Mouse (Mus musculus): ENCODE measurements around the gene Lgals1. TPM values are rescaled to one million over a fixed set of nuclear protein-coding genes. Genes with fewer than 3 reads are reported as not detected.

The Lgals1 gene
- polyA plus RNA-seq, 1 experiment from 2014 or later: 295 TPM

DNA sequence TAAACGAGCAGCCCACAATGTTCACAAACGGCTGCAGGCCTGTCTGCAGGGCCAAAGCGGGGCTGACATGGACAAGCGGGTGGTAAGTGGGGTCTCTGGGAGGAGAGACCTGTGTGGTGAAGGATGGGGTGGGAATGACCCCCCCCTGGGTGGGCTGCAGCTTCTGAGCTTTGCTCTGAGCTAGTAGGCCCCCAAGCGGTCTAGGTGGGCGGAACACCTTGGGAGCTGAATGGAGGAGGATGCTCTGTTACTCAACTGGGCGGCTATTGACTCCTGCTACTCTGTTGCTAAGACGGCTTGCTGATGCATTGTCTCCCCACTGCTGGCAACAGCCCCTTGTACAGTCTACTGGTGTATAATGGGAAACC lies 25.1 kb upstream of the Lgals1 start:
- Histone ChIP-seq H3K4me2 (ENCODE audit: low read depth, low read length) (peak overlapping the region; percentile 81), H3K9ac (ENCODE audit: low read depth, low read length) (no peak overlapping the region), H3K27ac (ENCODE audit: low read length) (no peak overlapping the region), H3K27me3 (ENCODE audit: control insufficient read depth, insufficient read depth, low read depth, low read length) (no peaks in the 10 kb centered on the region), H3K4me3 (ENCODE audit: low read depth, low read length) (no peak overlapping the region), H3K4me1 (ENCODE audit: control insufficient read depth, low read depth, low read length) (peaks cover 52% of the 10 kb centered on the region), H3K36me3 (ENCODE audit: control insufficient read depth, insufficient read depth) (peaks cover 7% of the 10 kb centered on the region), H3K9me3 (replicated peaks; ENCODE audit: control insufficient read depth, low read length) (no peaks in the 10 kb centered on the region)
- 76% methylated on average over 8 of the region's 8 CpGs for WGBS (ENCODE audit: insufficient replicate concordance)
- ATAC-seq (ENCODE audit: low read depth): no peak

DNA sequence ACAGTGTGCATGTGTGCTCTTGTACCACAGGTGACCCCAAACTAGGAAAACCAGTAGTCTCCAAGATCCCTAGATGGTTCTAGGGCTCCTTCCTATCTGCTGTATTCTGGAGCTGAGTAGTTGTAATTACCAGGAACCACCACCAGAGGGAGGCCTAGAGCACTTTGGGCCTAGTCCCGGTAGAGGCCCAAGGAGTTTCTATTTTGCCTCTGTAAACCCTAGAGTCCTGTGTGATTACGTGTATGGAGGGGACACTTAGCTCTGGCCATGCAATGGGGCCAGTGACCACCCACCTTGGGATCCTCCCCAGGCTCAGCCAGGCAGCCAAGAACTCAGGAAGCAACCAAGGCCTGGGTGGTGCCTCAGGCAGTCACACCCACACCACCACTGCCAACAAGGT lies 23.3 kb upstream of the Lgals1 start:
- H3K36me3 ChIP-seq (ENCODE audit: control insufficient read depth, insufficient read depth): peaks cover 13% of the 10 kb centered on the region
- WGBS (ENCODE audit: insufficient replicate concordance): 2% methylated on average over 2 of the region's 2 CpGs
- no peaks in the 10 kb centered on the region for H3K9me3 ChIP-seq (replicated peaks; ENCODE audit: control insufficient read depth, low read length)
- no peak overlapping the region for H3K27ac ChIP-seq (ENCODE audit: low read length)
- H3K9ac ChIP-seq (ENCODE audit: low read depth, low read length): no peak overlapping the region
- H3K4me2 ChIP-seq (ENCODE audit: low read depth, low read length): no peak overlapping the region
- no peak for ATAC-seq (ENCODE audit: low read depth)
- H3K4me1 ChIP-seq (ENCODE audit: control insufficient read depth, low read depth, low read length): peaks cover 34% of the 10 kb centered on the region
- H3K27me3 ChIP-seq (ENCODE audit: control insufficient read depth, insufficient read depth, low read depth, low read length): no peaks in the 10 kb centered on the region
- no peak overlapping the region for H3K4me3 ChIP-seq (ENCODE audit: low read depth, low read length)

DNA sequence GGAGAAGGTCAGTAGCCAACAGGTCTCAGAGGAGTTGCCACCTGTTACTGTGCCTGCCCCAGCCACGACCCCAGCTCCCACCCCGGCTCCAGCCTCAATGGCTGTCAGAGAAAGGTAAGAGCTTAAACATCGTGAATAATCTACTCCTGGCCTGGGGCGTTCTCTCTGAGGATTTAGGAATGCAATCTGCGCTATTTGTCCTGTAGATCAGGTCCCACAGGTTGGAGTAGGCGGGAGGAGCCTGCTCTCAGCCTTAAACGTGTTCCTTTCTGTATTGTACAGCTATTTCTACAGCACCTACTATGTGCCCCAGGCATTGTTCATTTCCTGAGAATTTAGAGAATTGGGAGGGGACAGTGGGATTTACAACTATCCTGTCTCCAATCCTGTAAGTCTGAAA lies 18.1 kb upstream of the Lgals1 start:
- Histone ChIP-seq H3K4me2 (ENCODE audit: low read depth, low read length) (no peak overlapping the region), H3K4me1 (ENCODE audit: control insufficient read depth, low read depth, low read length) (peaks cover 13% of the 10 kb centered on the region)

DNA sequence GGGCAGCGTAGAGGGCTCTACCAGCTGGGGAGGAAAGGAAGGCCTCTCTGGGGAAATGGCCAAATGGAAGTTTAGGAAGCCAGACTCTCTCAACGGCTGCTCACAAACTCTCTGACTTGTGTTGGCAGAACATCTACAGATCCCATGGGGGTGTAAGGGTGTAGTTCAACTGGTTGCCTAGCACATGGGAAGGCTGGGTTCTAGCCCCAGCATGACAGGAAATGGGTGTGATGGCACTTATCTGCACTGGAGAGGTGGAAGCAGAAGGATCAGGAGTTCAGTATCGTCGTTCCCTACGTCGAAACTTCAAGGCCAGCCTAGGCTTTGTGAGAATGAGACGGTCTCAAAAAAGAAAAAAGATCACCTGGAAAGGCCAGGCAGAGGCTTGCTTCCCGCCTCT lies 17.5 kb upstream of the Lgals1 start:
- H3K4me3 ChIP-seq (ENCODE audit: low read depth, low read length): no peak overlapping the region
- no peak overlapping the region for H3K4me2 ChIP-seq (ENCODE audit: low read depth, low read length)
- no peaks in the 10 kb centered on the region for H3K27me3 ChIP-seq (ENCODE audit: control insufficient read depth, insufficient read depth, low read depth, low read length)
- H3K36me3 ChIP-seq (ENCODE audit: control insufficient read depth, insufficient read depth): peaks cover 14% of the 10 kb centered on the region
- no peak for ATAC-seq (ENCODE audit: low read depth)
- H3K4me1 ChIP-seq (ENCODE audit: control insufficient read depth, low read depth, low read length): peaks cover 15% of the 10 kb centered on the region
- H3K9me3 ChIP-seq (replicated peaks; ENCODE audit: control insufficient read depth, low read length): no peaks in the 10 kb centered on the region
- H3K9ac ChIP-seq (ENCODE audit: low read depth, low read length): no peak overlapping the region
- WGBS (ENCODE audit: insufficient replicate concordance): 59% methylated on average over 8 of the region's 8 CpGs
- no peak overlapping the region for H3K27ac ChIP-seq (ENCODE audit: low read length)

More for the DNA sequence above, 18.1 kb upstream of the Lgals1 start:
- peaks cover 18% of the 10 kb centered on the region for H3K36me3 ChIP-seq (ENCODE audit: control insufficient read depth, insufficient read depth)
- H3K4me3 ChIP-seq (ENCODE audit: low read depth, low read length): no peak overlapping the region
- no peak overlapping the region for H3K9ac ChIP-seq (ENCODE audit: low read depth, low read length)
- ATAC-seq (ENCODE audit: low read depth): no peak
- H3K9me3 ChIP-seq (replicated peaks; ENCODE audit: control insufficient read depth, low read length): no peaks in the 10 kb centered on the region
- no peaks in the 10 kb centered on the region for H3K27me3 ChIP-seq (ENCODE audit: control insufficient read depth, insufficient read depth, low read depth, low read length)
- H3K27ac ChIP-seq (ENCODE audit: low read length): no peak overlapping the region
- 75% methylated on average over 7 of the region's 7 CpGs for WGBS (ENCODE audit: insufficient replicate concordance)

DNA sequence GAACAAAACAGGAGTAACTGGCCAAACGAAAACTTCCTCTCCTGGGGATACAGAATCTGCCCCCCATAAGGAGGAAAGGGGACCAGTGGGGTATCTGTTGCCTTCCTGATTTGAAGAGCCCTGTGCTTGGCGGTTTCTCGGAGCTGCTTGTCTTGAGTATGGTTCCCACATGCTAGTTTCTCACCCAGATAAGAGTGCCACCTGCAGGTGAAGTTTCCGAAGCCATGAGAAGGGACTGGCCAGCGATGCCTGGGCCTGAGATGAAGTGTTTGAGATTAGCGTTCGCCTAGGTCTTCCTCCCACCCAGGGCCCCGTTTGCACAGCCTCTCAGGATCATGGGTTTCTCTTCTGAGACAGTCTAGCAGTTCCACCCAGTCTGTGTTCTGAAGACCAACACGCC lies 14.5 kb upstream of the Lgals1 start:
- H3K4me3 ChIP-seq (ENCODE audit: low read depth, low read length): no peak overlapping the region
- no peaks in the 10 kb centered on the region for H3K9me3 ChIP-seq (replicated peaks; ENCODE audit: control insufficient read depth, low read length)
- H3K27me3 ChIP-seq (ENCODE audit: control insufficient read depth, insufficient read depth, low read depth, low read length): no peaks in the 10 kb centered on the region
- H3K9ac ChIP-seq (ENCODE audit: low read depth, low read length): no peak overlapping the region
- H3K27ac ChIP-seq (ENCODE audit: low read length): no peak overlapping the region
- peaks cover 6% of the 10 kb centered on the region for H3K36me3 ChIP-seq (ENCODE audit: control insufficient read depth, insufficient read depth)
- H3K4me1 ChIP-seq (ENCODE audit: control insufficient read depth, low read depth, low read length): peaks cover 39% of the 10 kb centered on the region
- H3K4me2 ChIP-seq (ENCODE audit: low read depth, low read length): no peak overlapping the region
- ATAC-seq (ENCODE audit: low read depth): no peak
- 30% methylated on average over 9 of the region's 9 CpGs for WGBS (ENCODE audit: insufficient replicate concordance)

DNA sequence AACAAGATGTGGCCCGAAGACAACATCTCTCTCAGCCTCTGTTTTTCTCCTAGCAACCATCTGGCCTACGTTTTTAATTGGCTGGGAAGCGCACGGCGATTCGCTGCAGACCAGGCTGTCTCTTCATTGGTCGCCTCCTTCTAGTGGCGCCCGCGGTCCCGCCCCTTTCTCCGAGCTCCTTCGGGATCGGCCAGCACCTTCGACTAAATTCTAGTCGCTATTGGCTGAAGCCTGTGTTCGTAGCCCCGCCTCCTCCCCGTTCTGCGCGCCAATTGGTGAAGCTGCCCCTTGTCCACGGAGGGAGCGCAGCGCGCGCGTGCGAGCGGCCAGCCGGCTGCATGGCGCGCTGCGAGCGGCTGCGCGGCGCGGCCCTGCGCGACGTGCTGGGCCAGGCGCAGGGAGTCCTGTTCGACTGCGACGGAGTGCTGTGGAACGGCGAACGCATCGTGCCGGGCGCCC lies 12.9 kb upstream of the Lgals1 start, which contains the start of gene Pdxp:
Pdxp (plus strand) TSS at position 288 of the 459 bp plus-strand sequence.
- under 1% methylated on average over 51 of the region's 51 CpGs for WGBS (ENCODE audit: insufficient replicate concordance)

DNA sequence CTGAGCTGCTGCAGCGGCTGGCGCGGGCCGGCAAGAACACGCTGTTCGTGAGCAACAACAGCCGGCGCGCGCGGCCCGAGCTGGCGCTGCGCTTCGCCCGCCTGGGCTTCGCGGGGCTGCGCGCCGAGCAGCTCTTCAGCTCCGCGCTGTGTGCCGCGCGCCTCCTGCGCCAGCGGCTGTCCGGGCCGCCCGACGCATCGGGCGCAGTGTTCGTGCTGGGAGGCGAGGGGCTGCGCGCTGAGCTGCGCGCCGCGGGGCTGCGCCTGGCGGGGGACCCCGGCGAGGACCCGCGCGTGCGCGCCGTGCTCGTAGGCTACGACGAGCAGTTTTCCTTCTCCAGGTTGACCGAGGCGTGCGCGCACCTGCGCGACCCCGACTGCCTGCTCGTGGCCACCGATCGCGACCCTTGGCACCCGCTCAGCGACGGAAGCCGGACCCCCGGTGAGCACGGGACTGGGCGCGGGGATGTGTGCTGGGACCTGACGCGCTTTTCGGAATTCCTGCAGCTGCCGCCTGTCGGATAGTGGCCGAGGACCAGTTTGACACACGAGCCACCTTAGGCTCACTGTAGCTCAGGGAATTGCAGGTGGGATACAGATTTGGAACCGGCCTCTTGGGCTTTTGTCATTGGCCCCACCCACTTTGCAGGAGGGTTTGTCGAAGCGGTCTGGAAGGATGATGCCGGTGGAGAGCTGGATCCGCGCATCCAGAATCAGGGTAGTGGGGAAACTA lies 12.3 kb upstream of the Lgals1 start:
- Histone ChIP-seq H3K9ac (ENCODE audit: low read depth, low read length) (peak overlapping the region; percentile 68), H3K4me2 (ENCODE audit: low read depth, low read length) (peak overlapping the region; percentile 99), H3K36me3 (ENCODE audit: control insufficient read depth, insufficient read depth) (peaks cover 5% of the 10 kb centered on the region), H3K9me3 (replicated peaks; ENCODE audit: control insufficient read depth, low read length) (no peaks in the 10 kb centered on the region), H3K27me3 (ENCODE audit: control insufficient read depth, insufficient read depth, low read depth, low read length) (no peaks in the 10 kb centered on the region), H3K4me1 (ENCODE audit: control insufficient read depth, low read depth, low read length) (peaks cover 39% of the 10 kb centered on the region), H3K27ac (ENCODE audit: low read length) (no peak overlapping the region; the same call in none of the 2 replicates), H3K4me3 (ENCODE audit: low read depth, low read length) (peak overlapping the region; percentile 68)
- peak; percentile 41 for ATAC-seq (ENCODE audit: low read depth)
- WGBS (ENCODE audit: insufficient replicate concordance): under 1% methylated on average over 82 of the region's 87 CpGs

More for the DNA sequence above, 12.9 kb upstream of the Lgals1 start, which contains the start of gene Pdxp:
- peaks cover 5% of the 10 kb centered on the region for H3K36me3 ChIP-seq (ENCODE audit: control insufficient read depth, insufficient read depth)
- H3K4me2 ChIP-seq (ENCODE audit: low read depth, low read length): peak within 1 kb of the TSS; percentile 99
- no peak within 1 kb of the TSS; the same call in none of the 2 replicates for H3K27ac ChIP-seq (ENCODE audit: low read length)
- no peaks in the 10 kb centered on the region for H3K9me3 ChIP-seq (replicated peaks; ENCODE audit: control insufficient read depth, low read length)
- peak within 1 kb of the TSS; percentile 68 for H3K4me3 ChIP-seq (ENCODE audit: low read depth, low read length)
- H3K27me3 ChIP-seq (ENCODE audit: control insufficient read depth, insufficient read depth, low read depth, low read length): no peaks in the 10 kb centered on the region
- H3K4me1 ChIP-seq (ENCODE audit: control insufficient read depth, low read depth, low read length): peaks cover 39% of the 10 kb centered on the region
- peak within 1 kb of the TSS; percentile 68 for H3K9ac ChIP-seq (ENCODE audit: low read depth, low read length)
- peak; percentile 91 for ATAC-seq (ENCODE audit: low read depth)

DNA sequence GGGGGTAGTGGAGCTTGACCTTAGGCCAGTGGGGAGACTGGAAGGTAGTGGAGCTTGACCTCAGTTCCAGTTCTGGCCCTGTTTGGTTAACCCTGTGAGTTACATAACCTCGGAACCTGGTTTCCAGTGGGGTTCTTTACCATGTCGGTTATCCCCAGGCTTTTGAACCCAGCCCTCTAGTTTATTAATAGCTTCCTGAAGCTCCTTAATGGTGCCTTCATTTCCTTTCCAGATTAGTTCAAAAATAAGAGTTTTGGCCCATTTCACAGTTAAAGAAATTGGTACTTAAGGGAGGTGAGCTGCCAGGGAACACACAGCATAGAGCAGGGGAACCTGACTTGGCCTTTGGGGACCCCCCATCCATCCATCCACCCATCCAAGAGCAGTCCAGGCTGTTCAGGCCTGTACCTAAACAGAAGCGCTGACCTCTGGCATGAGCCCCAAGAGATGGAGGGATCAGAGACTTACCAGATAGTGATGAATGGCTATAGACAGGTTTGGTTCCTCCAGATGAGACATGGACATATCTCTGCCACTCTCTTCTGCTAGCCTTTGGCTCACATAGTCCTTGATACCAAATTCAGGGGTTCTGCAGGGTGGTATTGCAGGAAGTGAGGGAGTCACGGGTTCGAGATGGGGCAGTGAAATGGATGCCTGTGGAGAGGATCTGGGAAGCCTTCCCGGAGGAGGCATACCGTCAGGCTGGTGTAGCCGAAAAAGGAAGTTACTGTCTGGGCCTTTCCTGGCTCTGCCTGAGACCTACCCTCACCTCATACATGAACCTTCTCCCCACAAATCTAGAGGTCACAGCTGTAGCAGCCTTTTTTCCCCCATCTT lies 11.5 kb upstream of the Lgals1 start:
- peak overlapping the region; percentile 68 for H3K9ac ChIP-seq (ENCODE audit: low read depth, low read length)
- H3K36me3 ChIP-seq (ENCODE audit: control insufficient read depth, insufficient read depth): peaks cover 5% of the 10 kb centered on the region
- no peaks in the 10 kb centered on the region for H3K9me3 ChIP-seq (replicated peaks; ENCODE audit: control insufficient read depth, low read length)
- peak overlapping the region; percentile 68 for H3K4me3 ChIP-seq (ENCODE audit: low read depth, low read length)
- peaks cover 39% of the 10 kb centered on the region for H3K4me1 ChIP-seq (ENCODE audit: control insufficient read depth, low read depth, low read length)
- whole genome bisulfite sequencing (ENCODE audit: insufficient replicate concordance): 43% methylated on average over 8 of the region's 8 CpGs
- ATAC-seq (ENCODE audit: low read depth): no peak
- H3K27me3 ChIP-seq (ENCODE audit: control insufficient read depth, insufficient read depth, low read depth, low read length): no peaks in the 10 kb centered on the region
- no peak overlapping the region for H3K27ac ChIP-seq (ENCODE audit: low read length)
- H3K4me2 ChIP-seq (ENCODE audit: low read depth, low read length): peak overlapping the region; percentile 99

DNA sequence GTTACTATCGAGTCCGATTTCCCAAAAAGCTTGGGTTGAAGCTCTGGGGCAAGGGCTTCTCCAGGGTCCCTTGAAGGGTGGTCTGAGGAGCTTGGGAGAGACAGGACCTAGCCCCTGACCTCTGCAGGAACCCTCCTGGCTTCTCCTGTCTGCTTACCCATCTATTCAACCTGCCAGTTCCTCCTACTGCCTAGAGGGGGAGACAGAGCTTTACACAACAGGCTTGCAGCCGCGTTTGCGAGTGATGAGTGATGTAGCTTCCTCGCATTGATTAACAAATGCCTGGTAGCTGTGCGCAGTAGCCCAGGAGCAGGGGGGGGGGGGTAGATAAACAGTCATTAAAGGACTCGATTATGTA lies 10.9 kb upstream of the Lgals1 start:
- H3K9me3 ChIP-seq (replicated peaks; ENCODE audit: control insufficient read depth, low read length): no peaks in the 10 kb centered on the region
- peak; percentile 31 for ATAC-seq (ENCODE audit: low read depth)
- peaks cover 39% of the 10 kb centered on the region for H3K4me1 ChIP-seq (ENCODE audit: control insufficient read depth, low read depth, low read length)
- no peak overlapping the region for H3K27ac ChIP-seq (ENCODE audit: low read length)
- H3K4me2 ChIP-seq (ENCODE audit: low read depth, low read length): peak overlapping the region; percentile 99
- peak overlapping the region; percentile 15; the same call in 1 of the 2 replicates for H3K4me3 ChIP-seq (ENCODE audit: low read depth, low read length)
- WGBS (ENCODE audit: insufficient replicate concordance): 1% methylated on average over 8 of the region's 8 CpGs
- no peaks in the 10 kb centered on the region for H3K27me3 ChIP-seq (ENCODE audit: control insufficient read depth, insufficient read depth, low read depth, low read length)
- H3K36me3 ChIP-seq (ENCODE audit: control insufficient read depth, insufficient read depth): peaks cover 5% of the 10 kb centered on the region
- no peak overlapping the region for H3K9ac ChIP-seq (ENCODE audit: low read depth, low read length)

Measured in liver, embryonic 16.5 days (tissue).